Comparison of ENCODE assay signal across 8 mouse cellular contexts in genomic region chr19:60939954-60940379, GRCm38 (mm10). TPM values are rescaled to one million over a fixed set of nuclear protein-coding genes. Genes with fewer than 3 reads are reported as not detected.
DNase-seq lines count a peak whose midpoint lies in the region; ATAC-seq and TF ChIP-seq lines count a peak whose summit lies in the region.

No protein-coding gene starts in this region.

- peaks cover 12% of the 10 kb centered on the region for H3K4me1 ChIP-seq in embryonic fibroblast, embryonic 13.5 days (ENCODE audit: control insufficient read depth, insufficient read depth, low read length)

- no peak overlapping the region for H3K4me3 ChIP-seq in embryonic fibroblast, embryonic 13.5 days (ENCODE audit: insufficient read depth, low read length)

- ATAC-seq in activated CD4-positive, CD25-positive, alpha-beta regulatory T cell, adult 4 months: no peak

- H3K27ac ChIP-seq in embryonic fibroblast, embryonic 13.5 days (ENCODE audit: insufficient read depth, low read length): peak overlapping the region; percentile 99

- DNase-seq in frontal cortex, postnatal 36 days (ENCODE audit: low spot score in 2 of 2): peak; percentile 9 to 53
- no peak for DNase-seq in frontal cortex, postnatal 25 days (ENCODE audit: low spot score in 2 of 2)
- peak; percentile 45 to 47 for DNase-seq in B cell, adult 2 months
- DNase-seq in kidney, postnatal 14 days: peak; percentile 45
- DNase-seq in cerebellum, postnatal 25 days: no peak
- no peak for DNase-seq in gastrocnemius, postnatal 4 days (ENCODE audit: low spot score in 2 of 2)

- TF ChIP-seq CTCF in embryonic fibroblast, embryonic 13.5 days (IDR thresholded peaks at IDR 0.05; ENCODE audit: borderline replicate concordance, insufficient read depth, low read length): no peak

- TF ChIP-seq POLR2A in embryonic fibroblast, embryonic 13.5 days (IDR thresholded peaks at IDR 0.05; ENCODE audit: low read depth, low read length): no peak

RNA-seq across cellular contexts. Expression of gene Grk5, which starts 50.4 kb away (rescaled TPM):
- 10.8 and 11.9 TPM in 2 replicates for polyA plus RNA-seq in embryonic fibroblast, embryonic 13.5 days (2011; ENCODE audit: insufficient read length, low read depth, missing spikeins)
- polyA plus RNA-seq in activated CD4-positive, CD25-positive, alpha-beta regulatory T cell, adult 4 months (2017; shearing (Covaris generic)): 1 to 10 TPM; 1.5 to 1.7 TPM
- 10 to 100 TPM; 12.9 to 16.0 TPM for total RNA-seq in gastrocnemius, postnatal 4 days (2021)

Comparison
In these comparisons a context has a peak if more than half of its experiments do, and no peak if none do; other contexts are left out.
1. DNase-seq: peak in frontal cortex, postnatal 36 days (2 of 2), B cell, adult 2 months (2 of 2) and kidney, postnatal 14 days (single experiment); none in frontal cortex, postnatal 25 days (0 of 2), cerebellum, postnatal 25 days (0 of 2) and gastrocnemius, postnatal 4 days (0 of 2).